Mouse (Mus musculus): ENCODE measurements around the gene Kcnip4. TPM values are rescaled to one million over a fixed set of nuclear protein-coding genes. Genes with fewer than 3 reads are reported as not detected.

Kcnip4 gene
- polyA plus RNA-seq, 1 experiment: not detected

DNA sequence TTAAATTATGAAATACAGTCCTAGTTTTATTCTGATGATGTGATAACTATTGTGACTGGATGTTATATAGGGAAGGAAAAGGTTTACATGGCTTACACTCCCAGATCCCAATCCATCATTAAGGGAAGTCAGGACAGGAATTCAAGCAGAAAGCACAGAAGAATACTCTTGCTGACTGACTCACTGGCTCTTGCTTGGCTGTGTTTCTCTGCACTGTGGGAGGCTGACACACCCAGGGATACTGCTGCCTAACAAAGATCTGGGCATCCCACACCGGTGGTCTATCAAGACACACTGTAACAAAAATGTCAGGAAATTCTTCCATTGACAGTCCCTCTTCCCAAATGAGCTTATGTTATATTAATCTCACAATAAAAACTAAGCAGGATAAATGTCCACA lies 116.4 kb downstream of the Kcnip4 start:
- H3K9me3 ChIP-seq (ENCODE audit: control insufficient read depth, low read length): no peaks in the 10 kb centered on the region
- no peaks in the 10 kb centered on the region for H3K36me3 ChIP-seq (ENCODE audit: control insufficient read depth)
- H3K4me1 ChIP-seq (ENCODE audit: control insufficient read depth): no peaks in the 10 kb centered on the region
- H3K27me3 ChIP-seq (ENCODE audit: control insufficient read depth): no peaks in the 10 kb centered on the region
- no peak for TF ChIP-seq GATA1 (IDR thresholded peaks at IDR 0.05; ENCODE audit: low read length)
- no peak for TF ChIP-seq TAL1 (IDR thresholded peaks at IDR 0.05; ENCODE audit: low read length)
- H3K4me3 ChIP-seq (replicated peaks): no peak overlapping the region

DNA sequence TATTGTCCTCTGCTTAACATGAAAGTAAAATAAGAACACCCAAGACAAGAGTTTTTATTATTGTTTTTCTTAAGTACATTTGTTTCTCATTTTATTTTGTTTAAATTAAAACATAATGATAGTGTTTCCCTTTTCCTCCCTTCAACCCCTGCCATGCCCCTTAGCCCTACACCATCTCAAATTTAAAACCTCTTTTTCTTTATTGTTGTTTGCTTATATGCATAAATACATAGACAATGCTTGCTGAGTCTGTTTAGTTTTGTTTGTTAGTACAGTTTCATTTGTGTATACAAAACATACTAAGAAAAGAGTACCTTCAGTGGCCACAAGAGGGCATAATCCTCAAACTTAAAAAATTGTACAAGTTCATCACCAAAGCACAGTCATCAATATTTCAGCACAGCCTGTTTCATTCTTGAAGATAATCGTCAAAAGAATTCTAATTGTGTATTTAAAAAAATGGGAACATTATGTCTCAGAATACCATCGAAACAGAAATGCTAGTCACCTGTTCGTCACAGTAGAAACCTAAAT lies 154.1 kb downstream of the Kcnip4 start:
- TF ChIP-seq GATA1 (IDR thresholded peaks at IDR 0.05; ENCODE audit: low read length) (no peak), TAL1 (IDR thresholded peaks at IDR 0.05; ENCODE audit: low read length) (no peak)
- H3K4me1 ChIP-seq (ENCODE audit: control insufficient read depth): no peaks in the 10 kb centered on the region
- H3K4me3 ChIP-seq (replicated peaks): no peak overlapping the region
- no peaks in the 10 kb centered on the region for H3K36me3 ChIP-seq (ENCODE audit: control insufficient read depth)
- H3K9me3 ChIP-seq (ENCODE audit: control insufficient read depth, low read length): no peaks in the 10 kb centered on the region
- no peaks in the 10 kb centered on the region for H3K27me3 ChIP-seq (ENCODE audit: control insufficient read depth)

DNA sequence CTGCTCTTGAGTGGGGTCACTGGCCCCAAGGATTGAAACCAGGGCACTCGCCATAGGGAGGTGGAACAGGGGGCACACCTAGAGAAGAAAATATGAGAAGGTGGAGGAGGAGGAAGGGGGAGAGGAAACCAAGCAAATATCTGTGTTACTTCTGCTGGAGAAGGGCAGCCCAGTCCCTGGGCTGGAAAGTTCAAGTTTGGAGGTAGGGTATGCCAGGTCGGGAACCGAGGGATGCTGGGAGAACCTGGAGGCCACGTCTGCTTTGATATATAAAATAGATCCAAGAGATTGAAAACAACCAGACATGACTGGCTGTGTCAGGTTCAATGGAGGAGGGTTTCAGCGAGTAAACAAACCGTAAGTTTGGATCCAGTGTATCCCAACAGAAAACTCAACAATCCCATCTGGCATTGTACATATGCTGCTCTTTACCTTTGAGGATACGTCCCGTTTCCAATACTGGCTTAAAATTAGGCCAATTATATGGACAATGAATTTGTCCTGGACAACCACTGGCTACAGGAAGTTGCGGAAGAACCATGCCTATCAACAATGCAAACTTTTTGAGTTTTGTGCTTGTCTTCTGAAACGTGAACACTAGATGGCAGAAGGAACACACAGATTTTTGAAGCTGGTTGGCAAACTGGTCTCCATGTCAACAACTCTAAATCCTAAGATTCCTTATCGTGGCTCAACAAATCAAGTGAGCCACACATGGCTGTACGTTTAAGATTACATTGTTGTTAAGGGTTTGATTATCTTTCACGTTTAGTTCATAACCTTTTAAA lies 155.9 kb downstream of the Kcnip4 start:
- no peaks in the 10 kb centered on the region for H3K36me3 ChIP-seq (ENCODE audit: control insufficient read depth)
- TF ChIP-seq GATA1 (IDR thresholded peaks at IDR 0.05; ENCODE audit: low read length) (no peak), TAL1 (IDR thresholded peaks at IDR 0.05; ENCODE audit: low read length) (no peak)
- no peaks in the 10 kb centered on the region for H3K27me3 ChIP-seq (ENCODE audit: control insufficient read depth)
- H3K9me3 ChIP-seq (ENCODE audit: control insufficient read depth, low read length): no peaks in the 10 kb centered on the region
- H3K4me1 ChIP-seq (ENCODE audit: control insufficient read depth): no peaks in the 10 kb centered on the region
- no peak overlapping the region for H3K4me3 ChIP-seq (replicated peaks)

- no peak overlapping the region for H3K4me3 ChIP-seq (replicated peaks)
- no peaks in the 10 kb centered on the region for H3K4me1 ChIP-seq (ENCODE audit: control insufficient read depth)
- no peak for TF ChIP-seq TAL1 (IDR thresholded peaks at IDR 0.05; ENCODE audit: low read length)
- peaks cover 3% of the 10 kb centered on the region; the same call in 1 of the 2 replicates for H3K9me3 ChIP-seq (ENCODE audit: control insufficient read depth, low read length)
- no peaks in the 10 kb centered on the region for H3K27me3 ChIP-seq (ENCODE audit: control insufficient read depth)
- H3K36me3 ChIP-seq (ENCODE audit: control insufficient read depth): no peaks in the 10 kb centered on the region
Measured at GRCm38 (mm10) chr5:49356381-49356780, 168.3 kb downstream of the Kcnip4 start.

GRCm38 (mm10) chr5:49352061-49352460 lies 172.6 kb downstream of the Kcnip4 start:
- TF ChIP-seq TAL1 (IDR thresholded peaks at IDR 0.05; ENCODE audit: low read length) (no peak), GATA1 (IDR thresholded peaks at IDR 0.05; ENCODE audit: low read length) (no peak)
- H3K4me3 ChIP-seq (replicated peaks): no peak overlapping the region
- no peaks in the 10 kb centered on the region for H3K27me3 ChIP-seq (ENCODE audit: control insufficient read depth)
- H3K9me3 ChIP-seq (ENCODE audit: control insufficient read depth, low read length): peaks cover 3% of the 10 kb centered on the region; the same call in 1 of the 2 replicates
- no peaks in the 10 kb centered on the region for H3K36me3 ChIP-seq (ENCODE audit: control insufficient read depth)
- no peaks in the 10 kb centered on the region for H3K4me1 ChIP-seq (ENCODE audit: control insufficient read depth)

GRCm38 (mm10) chr5:49350126-49350909 lies 174.4 kb downstream of the Kcnip4 start:
- H3K9me3 ChIP-seq (ENCODE audit: control insufficient read depth, low read length): peaks cover 3% of the 10 kb centered on the region; the same call in 1 of the 2 replicates

DNA sequence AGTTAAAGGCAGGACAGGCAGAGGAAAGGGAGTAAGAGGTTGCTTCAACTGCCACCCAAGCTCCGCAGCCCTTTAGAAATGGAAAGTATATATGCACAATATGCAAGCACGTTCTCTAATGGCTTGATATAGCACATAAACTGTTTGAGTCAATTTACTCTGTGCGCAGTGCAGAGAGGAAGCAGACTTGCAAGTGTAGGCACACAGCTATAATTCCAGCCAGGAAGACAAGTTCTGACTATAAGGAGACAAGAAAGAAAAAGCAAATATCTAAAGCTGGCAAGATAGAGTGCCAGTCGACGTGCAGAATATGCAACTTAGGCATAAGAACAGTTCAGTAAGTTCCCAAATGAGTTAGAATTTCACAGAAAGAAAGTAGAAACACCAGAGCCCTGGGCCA lies 175.2 kb downstream of the Kcnip4 start:
- no peaks in the 10 kb centered on the region; the same call in 1 of the 2 replicates for H3K9me3 ChIP-seq (ENCODE audit: control insufficient read depth, low read length)
- no peak for TF ChIP-seq TAL1 (IDR thresholded peaks at IDR 0.05; ENCODE audit: low read length)
- TF ChIP-seq GATA1 (IDR thresholded peaks at IDR 0.05; ENCODE audit: low read length): no peak
- H3K36me3 ChIP-seq (ENCODE audit: control insufficient read depth): no peaks in the 10 kb centered on the region
- H3K27me3 ChIP-seq (ENCODE audit: control insufficient read depth): no peaks in the 10 kb centered on the region
- no peak overlapping the region for H3K4me3 ChIP-seq (replicated peaks)
- no peaks in the 10 kb centered on the region for H3K4me1 ChIP-seq (ENCODE audit: control insufficient read depth)

More at GRCm38 (mm10) chr5:49350126-49350909, 174.4 kb downstream of the Kcnip4 start:
- Histone ChIP-seq H3K4me3 (replicated peaks) (no peak overlapping the region), H3K36me3 (ENCODE audit: control insufficient read depth) (no peaks in the 10 kb centered on the region), H3K4me1 (ENCODE audit: control insufficient read depth) (no peaks in the 10 kb centered on the region), H3K27me3 (ENCODE audit: control insufficient read depth) (no peaks in the 10 kb centered on the region)
- TF ChIP-seq TAL1 (IDR thresholded peaks at IDR 0.05; ENCODE audit: low read length) (no peak), GATA1 (IDR thresholded peaks at IDR 0.05; ENCODE audit: low read length) (no peak)

DNA sequence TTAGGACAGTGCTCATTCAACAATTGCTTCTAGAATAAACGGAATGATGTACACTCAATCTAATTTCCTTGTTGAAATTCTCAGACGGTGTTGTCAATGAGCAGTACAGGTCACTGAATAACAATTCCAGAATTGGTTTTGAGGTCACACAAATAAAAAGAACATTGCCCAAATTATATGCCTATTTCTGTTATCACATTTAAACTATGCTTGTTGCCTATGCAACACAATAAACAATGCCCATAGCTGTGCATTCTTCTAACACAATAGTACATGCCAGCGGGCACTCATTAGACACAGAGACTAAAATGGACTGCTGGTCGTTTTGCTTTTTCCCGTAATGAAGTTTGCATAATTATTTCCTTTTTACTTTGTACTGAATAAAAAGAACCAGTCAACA lies 176.2 kb downstream of the Kcnip4 start:
- H3K36me3 ChIP-seq (ENCODE audit: control insufficient read depth): no peaks in the 10 kb centered on the region
- no peaks in the 10 kb centered on the region for H3K9me3 ChIP-seq (ENCODE audit: control insufficient read depth, low read length)
- H3K27me3 ChIP-seq (ENCODE audit: control insufficient read depth): no peaks in the 10 kb centered on the region
- no peaks in the 10 kb centered on the region for H3K4me1 ChIP-seq (ENCODE audit: control insufficient read depth)
- no peak overlapping the region for H3K4me3 ChIP-seq (replicated peaks)
- TF ChIP-seq GATA1 (IDR thresholded peaks at IDR 0.05; ENCODE audit: low read length) (no peak), TAL1 (IDR thresholded peaks at IDR 0.05; ENCODE audit: low read length) (no peak)

DNA sequence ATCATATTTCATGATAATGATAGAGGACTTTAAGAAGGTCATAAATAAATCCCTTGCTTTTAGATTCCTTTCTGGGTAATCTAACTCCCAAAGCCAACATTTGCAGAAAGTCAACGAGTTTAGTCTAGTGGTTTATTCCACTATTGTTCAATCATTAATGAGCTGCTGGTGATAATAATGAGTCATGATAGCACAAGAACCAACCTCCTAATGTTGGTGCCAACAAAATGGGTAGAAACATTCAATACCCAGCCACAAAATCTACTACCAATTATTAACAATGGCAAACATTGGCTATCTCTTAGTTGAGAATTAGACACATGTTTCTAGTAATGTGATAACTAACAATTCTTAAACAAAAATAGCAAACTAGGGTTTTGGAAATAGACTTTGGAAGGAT lies 180.1 kb downstream of the Kcnip4 start:
- no peak overlapping the region for H3K4me3 ChIP-seq (replicated peaks)

More for the DNA sequence above, 180.1 kb downstream of the Kcnip4 start:
- no peaks in the 10 kb centered on the region for H3K27me3 ChIP-seq (ENCODE audit: control insufficient read depth)
- H3K4me1 ChIP-seq (ENCODE audit: control insufficient read depth): no peaks in the 10 kb centered on the region
- H3K9me3 ChIP-seq (ENCODE audit: control insufficient read depth, low read length): no peaks in the 10 kb centered on the region
- no peaks in the 10 kb centered on the region for H3K36me3 ChIP-seq (ENCODE audit: control insufficient read depth)
- TF ChIP-seq GATA1 (IDR thresholded peaks at IDR 0.05; ENCODE audit: low read length) (no peak), TAL1 (IDR thresholded peaks at IDR 0.05; ENCODE audit: low read length) (no peak)
